Mouse (Mus musculus) skeletal muscle tissue, postnatal 0 days (tissue): ENCODE measurements around the gene Unc79. TPM values are rescaled to one million over a fixed set of nuclear protein-coding genes. Genes with fewer than 3 reads are reported as not detected.

ENCODE experiments used
- microRNA-seq, 2 experiments: library from miRNA; unstranded; fragments of <30 nt; microRNA quantifications; one replicate each; pipeline ENCODE4; 2016
- polyA plus RNA-seq: library from polyadenylated mRNA; unstranded; fragments of >200 nt; fragmentation: Nextera tagmentation; extraction: Ambion mirVana; gene quantifications from 2 replicates; pipeline ENCODE4 v1.2.1, GENCODE M21; 2015

Gene Unc79
- polyA plus RNA-seq, result 0.01 TPM in 1 of 2 replicates, not detected in the other

GRCm38 (mm10) chr12:102948778-102949394 is at the start of gene Unc79:
Unc79 (plus strand) TSS chr12:102948859.

DNA sequence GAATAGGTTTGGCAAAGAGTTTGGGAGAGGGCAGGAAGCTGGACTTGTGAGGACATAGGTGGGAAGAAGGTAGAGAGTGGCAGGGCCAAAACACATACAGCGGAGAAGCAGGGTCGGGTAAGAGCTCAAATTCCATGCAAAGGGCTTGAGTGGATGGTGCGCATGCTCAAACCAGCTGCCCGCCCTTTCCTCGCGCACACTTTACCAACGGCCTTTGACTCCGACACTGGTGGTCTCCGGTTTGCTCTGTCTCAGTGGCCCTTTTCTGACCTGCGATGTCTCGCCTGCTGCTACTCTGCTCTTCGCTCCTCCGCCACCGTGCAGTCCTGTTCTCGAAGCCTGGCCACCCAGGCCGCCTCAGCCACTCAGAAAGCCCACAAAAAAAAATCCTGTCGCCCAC is 49.6 kb upstream of the Unc79 start, which contains the start of gene Cox8c:
Gene Cox8c (plus strand): TSS at position 226 of the 400 bp plus-strand sequence.

Small RNAs within 50 kb of the gene (microRNA-seq; reads per million reads assigned to microRNA genes)
- 0 reads per million in 2 experiments for gene Gm44324

Other genes starting within 250 kb of the Unc79 start
- 3.5 and 4.9 TPM in 2 replicates for gene Itpk1, start 243.9 kb upstream of the Unc79 start, polyA plus RNA-seq
- gene Moap1, start 205.2 kb upstream of the Unc79 start, polyA plus RNA-seq, result 9.2 and 10.7 TPM in 2 replicates
- 6.3 and 6.5 TPM in 2 replicates for gene Tmem251, start 205.1 kb upstream of the Unc79 start, polyA plus RNA-seq
- not detected in 2 replicates for gene Gm28051, start 191.1 kb upstream of the Unc79 start, polyA plus RNA-seq
- gene Gon7, start 191.1 kb upstream of the Unc79 start, polyA plus RNA-seq, result 9.8 and 10.5 TPM in 2 replicates
- 20.4 and 20.6 TPM in 2 replicates for gene Ubr7, start 190.9 kb upstream of the Unc79 start, polyA plus RNA-seq
- 10.4 and 10.9 TPM in 2 replicates for gene Gm20604, start 190.2 kb upstream of the Unc79 start, polyA plus RNA-seq
- 6.6 and 6.7 TPM in 2 replicates for gene Btbd7, start 70.4 kb upstream of the Unc79 start, polyA plus RNA-seq
- not detected in 2 replicates for gene Cox8c, start 49.5 kb upstream of the Unc79 start, polyA plus RNA-seq